Mouse (Mus musculus) spleen, adult 2 months (tissue): Measurements from ENCODE around the gene Ccdc87.

Experiments used
- CTCF ChIP-seq: fragments of 200-500 bp; IDR thresholded peaks from 2 replicates; pipeline ENCODE4 v1.5.1; 2011; ENCODE audit warnings: mild to moderate bottlenecking, inconsistent platforms; ENCODE audit not compliant: insufficient read depth, insufficient read length, insufficient replicate concordance; ENCODE audit errors: extremely low read depth
- POLR2A ChIP-seq: fragments of 200-500 bp; IDR thresholded peaks from 2 replicates; pipeline ENCODE4 v1.6.1; 2011; ENCODE audit warnings: low read depth, low read length, inconsistent platforms

DNA sequence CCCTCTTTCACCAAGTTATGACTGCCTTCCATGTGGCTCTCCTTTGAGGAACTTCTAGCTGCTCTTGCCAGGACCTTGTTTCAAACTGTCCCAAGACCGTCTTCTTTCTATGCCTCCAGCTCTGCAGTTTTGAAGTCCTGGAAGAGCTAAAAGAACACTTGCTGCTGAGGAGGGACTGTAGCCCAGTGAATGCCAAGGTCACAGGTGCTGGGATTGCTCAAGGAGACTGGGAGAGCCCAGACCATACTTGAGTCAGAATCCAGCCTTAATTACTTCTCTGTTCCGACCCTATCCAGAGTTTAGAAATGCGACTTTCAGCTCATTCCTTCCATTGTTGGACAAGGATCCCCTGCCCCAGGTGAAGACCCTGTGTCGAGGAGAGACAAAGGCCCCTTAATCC is 16.8 kb downstream of the Ccdc87 start:
- TF ChIP-seq POLR2A (no peak), CTCF (no peak)
